Mouse (Mus musculus): Measurements from ENCODE around the gene Gm37240.
A peak's percentile ranks its signal among the peaks of the same experiment; 100 is the strongest.

The Gm37240 gene

GRCm38 (mm10) chr3:84479293-84480005 lies 1407.9 kb downstream of the Gm37240 start:
- peak; percentile 82 to 89 for DNase-seq (ENCODE audit: low spot score in 2 of 2)

GRCm38 (mm10) chr3:84478896-84479292 lies 1408.4 kb downstream of the Gm37240 start:
- peak in 1 of 2 experiments; percentile 46 for DNase-seq (ENCODE audit: low spot score in 2 of 2)

- peak; percentile 54 to 72 for DNase-seq (ENCODE audit: low spot score in 2 of 2)
These were observed 1409.1 kb downstream of the Gm37240 start for GRCm38 (mm10) chr3:84478195-84478594.

- no peak for DNase-seq (ENCODE audit: low spot score in 2 of 2)
These were observed 1409.8 kb downstream of the Gm37240 start for GRCm38 (mm10) chr3:84477498-84477897.

GRCm38 (mm10) chr3:84474981-84475775 lies 1412.1 kb downstream of the Gm37240 start:
- DNase-seq (ENCODE audit: low spot score in 2 of 2), result no peak

GRCm38 (mm10) chr3:84474398-84474797 lies 1412.9 kb downstream of the Gm37240 start:
- DNase-seq (ENCODE audit: low spot score in 2 of 2), result no peak

- DNase-seq (ENCODE audit: low spot score in 2 of 2), result no peak
These were observed 1414.4 kb downstream of the Gm37240 start for GRCm38 (mm10) chr3:84472955-84473354.

GRCm38 (mm10) chr3:84472527-84472926 lies 1414.8 kb downstream of the Gm37240 start:
- no peak for DNase-seq (ENCODE audit: low spot score in 2 of 2)

- DNase-seq (ENCODE audit: low spot score in 2 of 2), result peak; percentile 74 to 77
These were observed 1416.2 kb downstream of the Gm37240 start for GRCm38 (mm10) chr3:84471146-84471545.

- peak in 1 of 2 experiments; percentile 60 for DNase-seq (ENCODE audit: low spot score in 2 of 2)
These were observed 1419.2 kb downstream of the Gm37240 start for GRCm38 (mm10) chr3:84468111-84468453.

GRCm38 (mm10) chr3:84467419-84468110 lies 1419.8 kb downstream of the Gm37240 start:
- DNase-seq (ENCODE audit: low spot score in 2 of 2), result peak in 1 of 2 experiments; percentile 62

GRCm38 (mm10) chr3:84465822-84466500 lies 1421.4 kb downstream of the Gm37240 start:
- DNase-seq (ENCODE audit: low spot score in 2 of 2), result no peak

- no peak for DNase-seq (ENCODE audit: low spot score in 2 of 2)
These were observed 1425.6 kb downstream of the Gm37240 start for GRCm38 (mm10) chr3:84461687-84462086.

GRCm38 (mm10) chr3:84460952-84461351 lies 1426.4 kb downstream of the Gm37240 start:
- DNase-seq (ENCODE audit: low spot score in 2 of 2), result peak in 1 of 2 experiments; percentile 64

GRCm38 (mm10) chr3:84460499-84460898 lies 1426.8 kb downstream of the Gm37240 start:
- no peak for DNase-seq (ENCODE audit: low spot score in 2 of 2)

GRCm38 (mm10) chr3:84455733-84456417 lies 1431.4 kb downstream of the Gm37240 start:
- peak in 1 of 2 experiments; percentile 77 for DNase-seq (ENCODE audit: low spot score in 2 of 2)

GRCm38 (mm10) chr3:84450651-84451050 lies 1436.7 kb downstream of the Gm37240 start:
- no peak for DNase-seq (ENCODE audit: low spot score in 2 of 2)

GRCm38 (mm10) chr3:84449015-84449414 lies 1438.3 kb downstream of the Gm37240 start:
- DNase-seq (ENCODE audit: low spot score in 2 of 2), result no peak

GRCm38 (mm10) chr3:84447803-84448202 lies 1439.5 kb downstream of the Gm37240 start:
- no peak for DNase-seq (ENCODE audit: low spot score in 2 of 2)

Data from spleen, postnatal 4 days (tissue).